Mouse (Mus musculus) hematopoietic stem cell, adult 5-6 weeks (primary cell): ENCODE results near the gene Cdk14. TPM values are rescaled to one million over a fixed set of nuclear protein-coding genes. Genes with fewer than 3 reads are reported as not detected.

Source experiments
- ATAC-seq, 2 experiments: fragments of 125-278 bp in 1 of 2; replicated peaks in 1 of 2; 2 replicates each; pipeline ENCODE4 v1.8.0; 2016 to 2017; ENCODE audit warnings: inconsistent platforms in 2 of 2, mild to moderate bottlenecking in 2 of 2, moderate number of reproducible peaks in 2 of 2, low read depth in 1 of 2, moderate TSS enrichment in 1 of 2; ENCODE audit not compliant: low FRiP score in 2 of 2, poor library complexity in 2 of 2, severe bottlenecking in 2 of 2, insufficient read depth in 1 of 2, low TSS enrichment in 1 of 2
- total RNA-seq: library from RNA; stranded (forward); fragments of 172-1452, 232-1000 nt; gene quantifications from 2 replicates; pipeline ENCODE4 v1.2.3, GENCODE M21; 2017

Gene Cdk14
- 4.5 and 14.8 TPM in 2 replicates for total RNA-seq

GRCm38 (mm10) chr5:5419992-5420455 lies at the start of gene Cdk14:
Gene Cdk14 (minus strand): TSS chr5:5420312.
- ATAC-seq, result peak; percentile 98

- ATAC-seq, result peak; percentile 64 to 80
These were observed 45.1 kb upstream of the Cdk14 start for GRCm38 (mm10) chr5:5465256-5465655.

DNA sequence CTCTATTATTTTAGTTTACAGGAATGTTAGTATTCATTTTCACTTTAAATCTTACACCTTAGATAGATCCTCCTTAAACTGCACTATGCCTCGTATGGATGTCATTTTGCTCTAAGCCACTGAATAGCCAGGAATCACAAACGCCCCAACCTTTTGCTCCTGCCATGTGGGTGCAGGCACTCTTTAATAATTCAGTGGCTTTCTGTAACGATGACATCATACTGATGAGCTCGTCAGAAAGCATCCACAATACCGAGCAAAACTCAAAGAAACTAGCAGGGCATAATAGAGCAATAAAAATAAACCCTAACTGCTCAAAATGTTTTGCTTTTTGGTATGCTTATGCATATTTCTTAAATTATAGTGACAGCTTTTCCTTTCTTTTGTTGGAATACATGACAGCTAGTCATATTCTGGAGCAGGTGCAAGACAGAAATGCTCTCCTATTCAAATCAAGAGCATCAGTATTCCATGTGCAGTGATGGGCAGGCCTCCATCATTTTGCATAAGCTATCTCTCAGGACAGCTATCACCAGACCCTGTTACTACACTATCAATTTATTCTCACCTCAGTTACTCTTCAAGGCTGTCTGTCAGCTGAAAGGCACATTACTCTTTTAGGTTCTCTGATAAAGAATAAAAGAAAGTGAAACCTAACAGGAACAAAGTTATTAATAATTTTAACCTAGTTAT lies 11.8 kb upstream of the Cdk14 start:
- no peak for ATAC-seq

DNA sequence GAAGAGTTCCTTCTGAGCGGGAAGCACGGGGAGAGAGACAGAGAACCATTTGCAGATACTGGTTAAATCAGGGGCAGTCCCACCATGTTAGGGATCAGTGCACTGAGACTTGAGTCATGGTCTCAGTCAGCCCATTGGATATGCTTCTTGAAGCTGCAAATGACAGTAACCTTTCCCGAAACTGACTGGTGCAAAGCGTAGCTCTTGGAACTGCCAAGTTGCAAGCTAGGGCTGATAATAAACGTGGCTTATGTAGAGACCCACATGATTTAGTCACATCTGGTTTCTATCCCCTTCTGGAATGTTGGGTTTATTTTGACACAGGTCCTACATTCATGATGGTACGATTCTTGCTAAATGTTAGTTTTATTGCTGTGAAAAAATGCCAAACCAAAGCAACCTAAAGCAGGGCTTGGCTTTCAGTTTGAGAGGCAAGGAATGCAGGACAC lies 3.6 kb upstream of the Cdk14 start:
- ATAC-seq, result no peak

GRCm38 (mm10) chr5:5423081-5423480 lies 3.0 kb upstream of the Cdk14 start:
- no peak for ATAC-seq

- ATAC-seq, result no peak
These were observed 1.3 kb upstream of the Cdk14 start for GRCm38 (mm10) chr5:5421439-5421838.

DNA sequence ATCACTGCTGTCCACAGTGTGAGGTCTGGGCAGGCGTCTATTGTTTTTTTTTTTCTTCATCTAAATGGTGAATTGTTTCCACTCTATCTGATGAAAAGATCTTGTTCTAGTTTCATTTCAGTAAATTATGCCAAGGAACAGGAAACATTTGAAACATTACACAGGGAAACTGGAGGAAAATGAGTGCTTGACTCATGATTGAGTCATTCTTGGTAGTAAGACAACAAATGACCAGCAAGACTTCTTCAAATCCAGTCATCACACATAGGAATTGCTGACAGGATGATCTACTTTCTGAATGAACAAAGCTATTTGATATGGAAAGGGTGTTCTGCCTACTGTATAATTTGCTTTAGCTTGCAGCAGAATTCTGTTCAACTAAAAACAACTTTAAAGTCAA lies 859 bp downstream of the Cdk14 start:
- ATAC-seq, result no peak

- no peak for ATAC-seq
These were observed 5.3 kb downstream of the Cdk14 start for GRCm38 (mm10) chr5:5414835-5415234.

GRCm38 (mm10) chr5:5411886-5412285 lies 8.2 kb downstream of the Cdk14 start:
- ATAC-seq, result no peak

DNA sequence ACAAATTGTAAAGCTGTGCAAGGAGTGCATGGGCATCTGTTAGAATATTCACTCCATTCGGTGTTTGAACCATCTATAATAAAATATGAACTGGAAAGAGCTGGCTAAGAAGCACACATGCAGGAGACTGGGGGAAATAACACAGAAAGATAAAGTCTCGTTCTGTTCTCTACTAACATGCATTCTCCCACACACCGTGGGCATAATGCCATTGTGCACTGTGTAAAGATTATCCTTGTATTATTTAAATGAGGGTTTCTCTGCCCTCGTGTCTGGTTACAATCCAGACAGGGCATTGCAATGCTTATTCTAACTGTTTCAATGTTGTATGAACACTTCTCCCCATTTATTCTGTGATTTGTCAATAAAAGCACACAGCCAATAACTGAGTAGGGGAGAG lies 18.1 kb downstream of the Cdk14 start:
- ATAC-seq, result no peak

GRCm38 (mm10) chr5:5392786-5393185 lies 27.3 kb downstream of the Cdk14 start:
- no peak for ATAC-seq

DNA sequence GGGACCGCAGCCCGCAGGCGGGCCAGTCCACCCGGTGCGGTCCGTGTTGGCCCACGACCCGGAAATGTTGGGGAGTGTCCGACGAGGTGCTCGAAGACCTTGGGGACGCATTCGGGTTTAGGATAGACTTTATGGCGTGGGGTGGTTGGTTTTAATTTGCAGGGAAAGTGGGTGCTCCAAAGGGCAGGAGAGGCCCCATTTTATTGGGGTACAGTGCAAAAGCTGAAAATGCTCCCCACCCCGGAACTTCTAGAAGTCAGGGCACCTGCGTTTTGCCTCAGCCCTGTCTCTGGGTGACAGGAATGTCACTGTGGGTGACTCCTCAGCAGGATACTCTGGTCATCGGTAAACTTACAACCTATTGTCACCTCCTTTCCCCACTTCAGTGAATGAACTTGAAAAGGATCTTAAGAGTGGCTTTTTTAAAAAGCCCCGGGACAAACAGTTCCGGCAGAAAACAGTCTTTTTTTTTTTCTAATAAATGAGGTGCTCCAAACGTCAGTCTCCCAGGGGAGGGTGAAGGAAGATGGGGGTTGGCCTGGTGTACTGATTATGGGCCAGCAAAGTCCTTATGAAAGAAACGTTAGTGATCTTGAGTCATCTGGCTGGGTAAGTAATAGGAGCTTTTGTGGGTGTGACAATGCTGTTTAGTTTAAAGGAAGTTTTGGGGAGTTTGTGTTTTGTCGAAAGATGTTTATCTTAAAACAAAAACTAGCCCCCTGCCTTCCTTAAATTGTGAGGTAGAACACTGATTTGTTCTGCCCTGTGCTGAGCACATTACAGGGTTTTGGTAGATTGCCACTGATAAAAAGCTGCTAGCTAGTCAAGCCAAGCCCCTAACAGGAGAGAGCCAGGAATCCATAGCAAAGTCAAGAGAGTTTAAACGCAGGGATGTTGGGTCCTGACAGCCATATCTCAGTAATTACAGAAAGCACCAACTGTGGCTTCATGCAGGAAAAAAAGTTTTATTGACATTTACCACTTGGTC lies 39.1 kb downstream of the Cdk14 start:
- peak; percentile 26 to 37; a peak in 2 of 4 replicates for ATAC-seq

DNA sequence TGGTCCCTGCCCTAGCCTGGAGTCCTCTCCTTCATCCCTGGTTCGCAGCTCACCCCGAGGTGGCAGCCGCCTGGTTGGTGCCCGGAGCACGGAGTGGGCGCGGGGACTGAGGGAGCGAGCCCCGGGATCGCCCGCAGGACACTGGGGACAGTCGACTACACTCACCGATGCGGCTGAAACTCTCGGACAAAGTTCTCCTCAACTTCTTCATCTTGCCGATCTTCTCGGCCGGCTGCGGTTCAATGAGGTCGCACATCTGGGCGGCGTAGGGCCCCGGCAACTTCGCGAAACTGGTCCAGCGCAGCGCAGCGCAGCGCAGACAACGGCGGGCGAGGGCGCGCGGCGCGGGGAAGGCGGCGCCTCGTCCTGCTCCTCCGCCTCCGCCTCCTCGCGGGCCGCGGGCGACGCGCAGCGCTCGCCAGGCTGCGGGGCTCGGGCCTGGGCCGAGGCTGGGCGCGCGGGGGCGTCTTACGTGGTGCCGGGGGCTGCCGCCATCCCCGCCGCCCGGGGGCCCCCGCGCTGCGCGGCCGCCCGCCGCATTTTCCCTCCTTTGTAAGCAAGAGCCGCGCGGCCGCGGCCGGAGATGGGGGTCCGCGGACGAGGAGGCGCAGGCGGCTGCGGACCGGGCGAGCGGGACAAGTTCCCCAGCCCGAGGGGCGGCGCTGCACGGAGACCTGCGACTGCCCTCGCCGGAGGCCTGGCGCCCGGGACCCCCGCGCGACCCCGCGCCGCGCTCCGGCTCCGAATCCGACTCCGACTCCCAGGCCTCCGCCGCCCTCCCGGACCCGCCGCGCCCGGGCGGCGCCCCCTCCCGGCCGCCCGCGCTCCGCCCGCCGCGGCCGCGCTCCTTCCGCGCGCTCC lies 40.0 kb downstream of the Cdk14 start:
- peak; percentile 54 to 63 for ATAC-seq

DNA sequence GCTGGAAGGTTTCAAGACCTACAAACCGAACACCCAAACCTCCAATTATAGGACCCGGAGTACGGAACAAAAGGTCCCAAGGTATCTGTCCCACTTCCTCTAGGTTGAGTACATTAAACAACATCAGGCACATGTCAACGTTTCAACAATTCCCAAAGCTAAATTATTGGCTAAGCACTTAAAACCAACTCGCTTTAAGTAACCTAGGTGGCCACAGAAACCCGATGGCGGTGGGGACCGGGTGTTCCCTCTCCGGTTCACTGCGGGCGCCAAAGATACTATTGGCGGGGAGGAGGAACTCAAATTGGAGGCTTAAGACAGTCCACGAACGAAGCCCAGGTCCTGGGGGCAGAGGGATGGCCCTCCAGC lies 40.6 kb downstream of the Cdk14 start:
- ATAC-seq, result peak in 1 of 2 experiments; percentile 18; a peak in 2 of 4 replicates

- no peak for ATAC-seq
These were observed 45.7 kb downstream of the Cdk14 start for GRCm38 (mm10) chr5:5374393-5374792.

DNA sequence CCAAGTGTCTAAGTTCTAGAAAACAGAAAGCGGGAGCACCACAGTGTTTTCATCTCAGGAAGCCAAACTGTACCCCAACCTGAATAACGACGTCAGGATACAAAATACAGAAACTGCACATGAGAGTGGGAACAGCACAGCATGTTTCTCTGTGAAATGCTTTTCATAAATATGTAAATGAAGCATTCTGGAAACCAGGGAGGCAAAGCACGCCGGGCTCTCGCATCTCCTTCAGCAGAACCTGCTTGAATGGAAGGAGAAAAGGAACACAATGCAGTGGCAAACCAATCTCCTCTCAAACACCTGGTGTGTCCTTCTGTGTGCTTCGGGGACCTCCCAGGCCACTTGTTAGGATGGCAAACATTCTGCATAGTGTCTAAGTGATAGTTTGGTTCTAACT lies 46.6 kb downstream of the Cdk14 start:
- no peak for ATAC-seq

DNA sequence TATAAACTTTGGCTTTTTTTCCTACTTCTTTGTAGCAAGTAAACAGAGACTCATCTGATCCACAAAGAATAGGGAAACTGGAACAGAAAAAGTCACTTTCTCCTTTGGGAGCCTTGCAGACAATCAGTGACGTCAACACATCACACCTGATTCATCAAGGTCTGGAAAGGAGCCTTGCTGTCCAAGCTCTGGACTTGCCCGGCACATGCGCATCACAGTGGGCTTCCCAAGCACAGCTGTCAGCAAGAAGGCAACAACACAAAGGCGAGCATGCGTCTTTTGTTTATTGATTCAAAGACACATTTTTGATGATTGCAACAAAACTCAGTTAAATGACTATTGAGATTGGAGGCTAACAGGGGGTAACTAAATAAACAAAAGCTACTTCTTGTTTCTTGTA lies 47.2 kb downstream of the Cdk14 start:
- no peak for ATAC-seq
